Mouse (Mus musculus): Measurements from ENCODE around the gene Acly.

- no peak for TF ChIP-seq POLR2A (IDR thresholded peaks at IDR 0.05; ENCODE audit: low read depth, low read length)
- TF ChIP-seq CTCF (IDR thresholded peaks at IDR 0.05; ENCODE audit: extremely low read depth, insufficient read depth, insufficient read length, insufficient replicate concordance) = no peak
These were observed 56.2 kb downstream of the Acly start for GRCm38 (mm10) chr11:100471352-100472196.
